Mouse (Mus musculus): Measurements from ENCODE around the gene Trak1.

- TF ChIP-seq CTCF (IDR thresholded peaks at IDR 0.05; ENCODE audit: low read depth) (no peak), EP300 (IDR thresholded peaks at IDR 0.05; ENCODE audit: low read depth) (no peak)
These were observed 39.1 kb downstream of the Trak1 start for GRCm38 (mm10) chr9:121336324-121336946.

Measured in liver, postnatal 0 days (tissue).